Mouse (Mus musculus): ENCODE data around the gene Sort1. TPM values are rescaled to one million over a fixed set of nuclear protein-coding genes. Genes with fewer than 3 reads are reported as not detected.

Gene Sort1
- total RNA-seq, 1 experiment: 21.2 TPM

DNA sequence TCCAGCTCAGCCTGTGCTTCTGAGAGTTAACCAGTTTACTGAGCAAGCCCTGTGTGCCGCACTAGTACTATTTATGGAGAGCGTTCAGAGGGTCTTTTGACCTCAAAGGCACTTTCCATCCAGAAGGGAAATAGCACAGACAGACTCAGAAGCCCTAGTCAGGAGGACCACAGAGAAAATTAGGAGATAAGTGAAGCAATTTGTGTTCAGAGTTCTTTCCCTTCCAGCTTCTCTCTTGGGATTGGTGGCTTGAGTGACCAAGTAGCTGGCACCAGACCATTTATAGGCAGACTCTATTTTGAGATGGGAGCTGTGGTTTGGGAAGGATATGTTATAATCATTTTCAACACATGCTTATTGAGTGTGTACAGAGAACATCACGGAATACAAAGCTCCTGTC, 22.5 kb downstream of the Sort1 start:
- Histone ChIP-seq H3K27ac (ENCODE audit: insufficient read depth, low read depth, low read length, poor library complexity, severe bottlenecking) (no peak overlapping the region), H3K4me3 (ENCODE audit: insufficient read depth in 1 of 2, low read depth in 1 of 2, low read length in 2 of 2, poor library complexity in 1 of 2, severe bottlenecking in 1 of 2) (no peak overlapping the region), H3K9me3 (ENCODE audit: control insufficient read depth, insufficient read depth, low read depth, low read length) (no peaks in the 10 kb centered on the region), H3K36me3 (ENCODE audit: control insufficient read depth, insufficient read depth, low read length, poor library complexity, severe bottlenecking) (no peaks in the 10 kb centered on the region), H3K9ac (ENCODE audit: insufficient read depth, low read depth, low read length, poor library complexity, severe bottlenecking) (no peak overlapping the region; the same call in 1 of the 2 replicates), H3K4me1 (ENCODE audit: control insufficient read depth in 2 of 2, insufficient read depth in 2 of 2, low read length in 2 of 2, poor library complexity in 1 of 2) (peaks cover 0 to 8% of the 10 kb centered on the region in 2 experiments; a peak in 2 of 4 replicates)
- in situ Hi-C loops (cut with MboI; ENCODE audit: low sequenced_read_pairs in 2 of 2, unreplicated experiment in 2 of 2): no loop called here
- TF ChIP-seq MAFK (IDR thresholded peaks at IDR 0.05; ENCODE audit: insufficient read depth, low read depth, low read length) (no peak), ZC3H11A (IDR thresholded peaks at IDR 0.05; ENCODE audit: borderline replicate concordance, low read depth, low read length) (no peak), HCFC1 (IDR thresholded peaks at IDR 0.05; ENCODE audit: borderline replicate concordance, insufficient read depth, low read length) (no peak), CHD2 (IDR thresholded peaks at IDR 0.05; ENCODE audit: low read depth, low read length) (no peak), ZNF384 (IDR thresholded peaks at IDR 0.05; ENCODE audit: low read depth, low read length) (no peak)
- DNase-seq (ENCODE audit: low read depth, low spot score): no peak

- Histone ChIP-seq H3K9ac (ENCODE audit: insufficient read depth, low read depth, low read length, poor library complexity, severe bottlenecking) (no peak overlapping the region), H3K36me3 (ENCODE audit: control insufficient read depth, insufficient read depth, low read length, poor library complexity, severe bottlenecking) (no peaks in the 10 kb centered on the region), H3K4me3 (ENCODE audit: insufficient read depth in 1 of 2, low read depth in 1 of 2, low read length in 2 of 2, poor library complexity in 1 of 2, severe bottlenecking in 1 of 2) (no peak overlapping the region), H3K27ac (ENCODE audit: insufficient read depth, low read depth, low read length, poor library complexity, severe bottlenecking) (no peak overlapping the region), H3K9me3 (ENCODE audit: control insufficient read depth, insufficient read depth, low read depth, low read length) (no peaks in the 10 kb centered on the region), H3K4me1 (ENCODE audit: control insufficient read depth in 2 of 2, insufficient read depth in 2 of 2, low read length in 2 of 2, poor library complexity in 1 of 2) (peaks cover 0 to 10% of the 10 kb centered on the region in 2 experiments; a peak in 2 of 4 replicates)
- in situ Hi-C loops (cut with MboI; ENCODE audit: low sequenced_read_pairs in 2 of 2, unreplicated experiment in 2 of 2): no loop called here
- TF ChIP-seq ZNF384 (IDR thresholded peaks at IDR 0.05; ENCODE audit: low read depth, low read length) (no peak), MAFK (IDR thresholded peaks at IDR 0.05; ENCODE audit: insufficient read depth, low read depth, low read length) (no peak), ZC3H11A (IDR thresholded peaks at IDR 0.05; ENCODE audit: borderline replicate concordance, low read depth, low read length) (no peak), CHD2 (IDR thresholded peaks at IDR 0.05; ENCODE audit: low read depth, low read length) (no peak), HCFC1 (IDR thresholded peaks at IDR 0.05; ENCODE audit: borderline replicate concordance, insufficient read depth, low read length) (no peak)
- DNase-seq (ENCODE audit: low read depth, low spot score): no peak
These were observed 23.6 kb downstream of the Sort1 start for GRCm38 (mm10) chr3:108307485-108307884.

- in situ Hi-C loops (cut with MboI; ENCODE audit: low sequenced_read_pairs in 2 of 2, unreplicated experiment in 2 of 2): no loop called here
- Histone ChIP-seq H3K4me1 (ENCODE audit: control insufficient read depth in 2 of 2, insufficient read depth in 2 of 2, low read length in 2 of 2, poor library complexity in 1 of 2) (peaks cover 0 to 8% of the 10 kb centered on the region in 2 experiments; a peak in 1 of 4 replicates), H3K4me3 (ENCODE audit: insufficient read depth in 1 of 2, low read depth in 1 of 2, low read length in 2 of 2, poor library complexity in 1 of 2, severe bottlenecking in 1 of 2) (no peak overlapping the region), H3K36me3 (ENCODE audit: control insufficient read depth, insufficient read depth, low read length, poor library complexity, severe bottlenecking) (no peaks in the 10 kb centered on the region), H3K9ac (ENCODE audit: insufficient read depth, low read depth, low read length, poor library complexity, severe bottlenecking) (no peak overlapping the region), H3K27ac (ENCODE audit: insufficient read depth, low read depth, low read length, poor library complexity, severe bottlenecking) (no peak overlapping the region), H3K9me3 (ENCODE audit: control insufficient read depth, insufficient read depth, low read depth, low read length) (no peaks in the 10 kb centered on the region)
- DNase-seq (ENCODE audit: low read depth, low spot score): no peak
- TF ChIP-seq ZC3H11A (IDR thresholded peaks at IDR 0.05; ENCODE audit: borderline replicate concordance, low read depth, low read length) (no peak), MAFK (IDR thresholded peaks at IDR 0.05; ENCODE audit: insufficient read depth, low read depth, low read length) (no peak), HCFC1 (IDR thresholded peaks at IDR 0.05; ENCODE audit: borderline replicate concordance, insufficient read depth, low read length) (no peak), ZNF384 (IDR thresholded peaks at IDR 0.05; ENCODE audit: low read depth, low read length) (no peak), CHD2 (IDR thresholded peaks at IDR 0.05; ENCODE audit: low read depth, low read length) (no peak)
These were observed 27.0 kb downstream of the Sort1 start for GRCm38 (mm10) chr3:108310921-108311341.

GRCm38 (mm10) chr3:108311688-108312087, 27.8 kb downstream of the Sort1 start:
- peaks cover 0 to 8% of the 10 kb centered on the region in 2 experiments; a peak in 1 of 4 replicates for H3K4me1 ChIP-seq (ENCODE audit: control insufficient read depth in 2 of 2, insufficient read depth in 2 of 2, low read length in 2 of 2, poor library complexity in 1 of 2)
- H3K9me3 ChIP-seq (ENCODE audit: control insufficient read depth, insufficient read depth, low read depth, low read length): no peaks in the 10 kb centered on the region
- no peak overlapping the region for H3K27ac ChIP-seq (ENCODE audit: insufficient read depth, low read depth, low read length, poor library complexity, severe bottlenecking)
- no peak for DNase-seq (ENCODE audit: low read depth, low spot score)
- TF ChIP-seq ZNF384 (IDR thresholded peaks at IDR 0.05; ENCODE audit: low read depth, low read length) (no peak), HCFC1 (IDR thresholded peaks at IDR 0.05; ENCODE audit: borderline replicate concordance, insufficient read depth, low read length) (no peak), ZC3H11A (IDR thresholded peaks at IDR 0.05; ENCODE audit: borderline replicate concordance, low read depth, low read length) (no peak)
- in situ Hi-C loops (cut with MboI; ENCODE audit: low sequenced_read_pairs in 2 of 2, unreplicated experiment in 2 of 2): no loop called here
- H3K36me3 ChIP-seq (ENCODE audit: control insufficient read depth, insufficient read depth, low read length, poor library complexity, severe bottlenecking): no peaks in the 10 kb centered on the region
- no peak overlapping the region for H3K4me3 ChIP-seq (ENCODE audit: insufficient read depth in 1 of 2, low read depth in 1 of 2, low read length in 2 of 2, poor library complexity in 1 of 2, severe bottlenecking in 1 of 2)
- no peak overlapping the region for H3K9ac ChIP-seq (ENCODE audit: insufficient read depth, low read depth, low read length, poor library complexity, severe bottlenecking)

DNA sequence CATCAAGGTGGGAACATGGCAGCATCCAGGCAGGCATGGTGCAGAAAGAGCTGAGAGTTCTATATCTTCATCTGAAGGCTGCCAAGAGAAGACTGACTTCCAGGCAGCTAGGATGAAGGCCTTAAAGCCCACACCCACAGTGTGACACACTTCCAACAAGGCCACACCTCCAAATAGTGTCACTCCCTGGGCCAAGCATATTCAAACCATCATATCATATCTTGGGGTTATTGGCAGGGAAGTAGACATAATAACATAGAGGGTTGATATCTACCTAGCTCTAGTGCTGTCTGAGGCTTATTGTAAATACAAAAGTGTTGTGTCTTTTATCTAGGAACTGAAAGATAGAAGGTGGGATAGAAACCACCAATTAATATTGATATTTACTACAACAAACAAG, 28.5 kb downstream of the Sort1 start:
- DNase-seq (ENCODE audit: low read depth, low spot score): no peak
- H3K9me3 ChIP-seq (ENCODE audit: control insufficient read depth, insufficient read depth, low read depth, low read length): no peaks in the 10 kb centered on the region
- H3K27ac ChIP-seq (ENCODE audit: insufficient read depth, low read depth, low read length, poor library complexity, severe bottlenecking): no peak overlapping the region
- H3K4me3 ChIP-seq (ENCODE audit: insufficient read depth in 1 of 2, low read depth in 1 of 2, low read length in 2 of 2, poor library complexity in 1 of 2, severe bottlenecking in 1 of 2): no peak overlapping the region
- H3K9ac ChIP-seq (ENCODE audit: insufficient read depth, low read depth, low read length, poor library complexity, severe bottlenecking): no peak overlapping the region
- peaks cover 0 to 8% of the 10 kb centered on the region in 2 experiments; a peak in 1 of 4 replicates for H3K4me1 ChIP-seq (ENCODE audit: control insufficient read depth in 2 of 2, insufficient read depth in 2 of 2, low read length in 2 of 2, poor library complexity in 1 of 2)
- H3K36me3 ChIP-seq (ENCODE audit: control insufficient read depth, insufficient read depth, low read length, poor library complexity, severe bottlenecking): no peaks in the 10 kb centered on the region
- in situ Hi-C loops (cut with MboI; ENCODE audit: low sequenced_read_pairs in 2 of 2, unreplicated experiment in 2 of 2): no loop called here
- no peak for TF ChIP-seq ZNF384 (IDR thresholded peaks at IDR 0.05; ENCODE audit: low read depth, low read length)
- no peak for TF ChIP-seq MAFK (IDR thresholded peaks at IDR 0.05; ENCODE audit: insufficient read depth, low read depth, low read length)
- no peak for TF ChIP-seq HCFC1 (IDR thresholded peaks at IDR 0.05; ENCODE audit: borderline replicate concordance, insufficient read depth, low read length)
- no peak for TF ChIP-seq ZC3H11A (IDR thresholded peaks at IDR 0.05; ENCODE audit: borderline replicate concordance, low read depth, low read length)
- no peak for TF ChIP-seq CHD2 (IDR thresholded peaks at IDR 0.05; ENCODE audit: low read depth, low read length)
